Mouse (Mus musculus) cortical plate, adult 2 months (tissue): ENCODE data around the gene Lekr1. TPM values are rescaled to one million over a fixed set of nuclear protein-coding genes. Genes with fewer than 3 reads are reported as not detected.

ENCODE experiments used
- H3K27ac ChIP-seq: fragments of 200-500 bp; 2 replicates; pipeline ENCODE4 v1.5.1; 2012; ENCODE audit warnings: low read length, control low read depth, inconsistent platforms; ENCODE audit not compliant: insufficient read depth
- H3K4me1 ChIP-seq: fragments of 200-500 bp; 2 replicates; pipeline ENCODE4 v1.6.1; 2011; ENCODE audit warnings: low read length; ENCODE audit not compliant: control insufficient read depth, insufficient read depth
- H3K4me3 ChIP-seq: fragments of 200-500 bp; 2 replicates; pipeline ENCODE4 v1.5.1; 2011; ENCODE audit warnings: mild to moderate bottlenecking, low read length, control low read depth; ENCODE audit not compliant: insufficient read depth
- CTCF ChIP-seq: fragments of 200-500 bp; IDR thresholded peaks from 2 replicates; pipeline ENCODE4 v1.5.1; 2011; ENCODE audit warnings: mild to moderate bottlenecking, control low read depth, low read length; ENCODE audit not compliant: insufficient read depth; ENCODE audit errors: extremely low read depth
- POLR2A ChIP-seq: fragments of 200-500 bp; IDR thresholded peaks from 2 replicates; pipeline ENCODE4 v1.6.1; 2011; ENCODE audit warnings: mild to moderate bottlenecking, low read length, control low read depth; ENCODE audit not compliant: insufficient read depth; ENCODE audit errors: extremely low read depth
- polyA plus RNA-seq: library from polyadenylated mRNA; depleted of rRNA; stranded (reverse); fragments of >200 nt; gene quantifications from 2 replicates; pipeline ENCODE4 v1.2.3, GENCODE M21; 2012; rRNA removed

The Lekr1 gene
- polyA plus RNA-seq, 1 experiment, result 6.6 TPM

DNA sequence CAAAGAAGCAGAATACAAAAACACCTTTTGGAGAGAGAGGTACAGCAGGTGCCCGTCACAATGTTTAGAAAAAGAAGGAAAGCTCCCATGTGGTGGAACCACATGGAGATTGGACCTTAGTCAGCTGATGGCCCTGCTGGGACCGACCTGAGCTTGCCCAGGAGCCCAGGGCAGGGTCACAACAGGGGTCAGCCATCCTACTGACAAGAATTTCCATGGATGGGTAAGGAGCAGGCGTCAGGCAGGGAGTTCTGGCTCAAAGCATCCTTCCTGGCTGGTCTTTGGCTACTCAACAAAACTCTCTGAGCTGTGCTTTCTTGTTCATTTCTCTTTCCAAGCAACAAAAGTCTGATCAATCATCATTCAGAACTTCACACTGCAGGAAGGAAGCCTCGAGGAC lies 194.9 kb downstream of the Lekr1 start:
- H3K27ac ChIP-seq, result no peak overlapping the region
- H3K4me3 ChIP-seq, result no peak overlapping the region
- no peaks in the 10 kb centered on the region; the same call in 1 of the 2 replicates for H3K4me1 ChIP-seq
- TF ChIP-seq POLR2A, result no peak
- no peak for TF ChIP-seq CTCF

DNA sequence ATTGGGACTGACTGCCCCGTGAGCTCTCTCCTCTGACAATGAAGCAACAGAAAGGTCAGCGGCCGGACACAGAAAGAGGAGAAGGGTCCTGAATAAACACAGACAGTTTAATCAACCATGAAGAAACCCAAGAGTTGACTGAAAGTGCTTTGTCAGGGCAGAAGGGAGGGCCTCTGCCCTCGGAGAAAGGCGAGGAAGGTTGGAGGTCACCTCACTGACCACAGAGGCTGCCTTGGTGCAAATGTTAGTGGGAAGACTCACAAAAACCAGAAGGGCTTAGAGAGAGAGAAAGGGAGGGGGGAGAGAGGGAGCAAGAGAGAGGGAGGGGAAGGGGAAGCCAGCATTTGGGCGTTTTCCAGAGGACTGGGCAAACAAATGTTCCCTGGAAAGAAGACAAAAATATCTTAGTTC lies 195.4 kb downstream of the Lekr1 start:
- H3K4me3 ChIP-seq, result no peak overlapping the region
- H3K4me1 ChIP-seq, result no peaks in the 10 kb centered on the region; the same call in 1 of the 2 replicates
- H3K27ac ChIP-seq, result no peak overlapping the region
- TF ChIP-seq CTCF, result no peak
- TF ChIP-seq POLR2A, result no peak

DNA sequence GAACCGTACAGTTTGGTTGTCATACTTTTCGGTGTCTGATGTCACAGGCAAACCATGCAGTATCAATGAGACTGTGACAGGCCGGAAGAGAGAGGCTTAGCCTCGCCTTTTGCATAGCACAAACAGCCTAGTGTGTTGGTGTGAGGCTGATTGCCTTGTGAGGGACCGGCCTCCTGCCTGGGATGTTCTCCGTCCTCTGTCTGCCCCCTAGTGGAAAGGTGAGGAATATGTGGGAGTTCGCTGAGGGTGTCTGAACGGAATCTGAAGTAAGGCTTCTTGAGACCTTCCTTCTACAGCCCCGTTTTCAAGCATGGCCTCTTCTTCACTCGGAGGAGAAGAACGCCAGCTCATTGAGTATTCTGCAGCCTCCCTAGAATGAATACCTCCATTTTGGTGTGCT lies 197.3 kb downstream of the Lekr1 start:
- Histone ChIP-seq H3K4me1 (peaks cover under 1% of the 10 kb centered on the region; the same call in 1 of the 2 replicates), H3K4me3 (no peak overlapping the region), H3K27ac (no peak overlapping the region)
- TF ChIP-seq POLR2A (no peak), CTCF (peak; percentile 93)

DNA sequence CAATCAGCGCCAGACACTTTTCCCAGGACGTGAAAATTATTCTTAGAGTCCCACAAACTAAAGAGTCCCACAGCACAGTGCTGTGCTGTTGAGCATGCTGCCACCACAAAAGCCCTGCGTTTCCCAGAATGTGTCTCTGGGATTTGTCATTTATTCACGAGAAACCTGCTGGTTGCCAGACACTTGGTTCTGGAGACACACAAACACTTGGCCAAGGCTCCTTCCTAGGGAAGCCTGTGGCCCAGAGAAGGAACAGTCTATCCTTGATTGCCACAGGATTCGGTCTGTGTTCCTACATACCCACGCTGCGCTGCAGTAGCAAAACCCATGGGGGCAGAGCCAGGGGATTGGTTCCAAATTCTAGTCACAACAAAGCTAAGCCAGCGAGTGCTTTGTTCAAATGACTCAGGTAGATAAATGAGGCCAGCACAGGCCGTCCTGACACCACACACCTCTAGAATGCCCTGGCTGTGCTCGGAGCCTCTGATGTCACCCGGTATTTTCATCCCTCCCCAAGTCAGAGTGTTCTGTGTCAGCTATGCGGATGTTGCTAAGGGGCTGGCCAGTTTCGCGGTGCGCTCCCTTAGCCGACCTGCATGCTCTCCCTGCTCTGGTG lies 197.8 kb downstream of the Lekr1 start:
- Histone ChIP-seq H3K27ac (no peak overlapping the region), H3K4me1 (0 out of 2 replicates have a peak, but pooled peaks cover 2% of the 10 kb centered on the region), H3K4me3 (no peak overlapping the region)
- TF ChIP-seq POLR2A (no peak), CTCF (no peak)

DNA sequence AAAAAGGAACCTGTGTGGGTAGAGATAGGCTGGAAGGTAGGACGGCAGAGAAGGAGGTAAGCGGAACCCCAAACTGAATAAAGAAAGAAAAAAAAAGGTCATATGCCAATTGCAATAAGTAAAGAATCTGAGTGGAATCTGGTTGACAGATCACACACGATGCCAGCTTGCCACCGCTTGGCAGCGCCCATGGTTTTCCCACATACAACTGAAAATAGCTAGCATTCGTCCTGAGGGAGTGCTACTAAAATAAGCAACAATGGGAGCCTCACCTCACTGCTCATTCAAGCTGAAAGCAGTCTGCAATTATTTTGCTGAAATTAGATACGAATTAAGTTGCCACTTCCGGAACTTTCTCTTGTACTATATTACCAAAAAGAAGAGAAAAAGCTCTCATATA lies 202.9 kb downstream of the Lekr1 start:
- H3K27ac ChIP-seq, result no peak overlapping the region
- H3K4me1 ChIP-seq, result peaks cover 4% of the 10 kb centered on the region
- no peak for TF ChIP-seq CTCF
- no peak for TF ChIP-seq POLR2A
- no peak overlapping the region for H3K4me3 ChIP-seq

DNA sequence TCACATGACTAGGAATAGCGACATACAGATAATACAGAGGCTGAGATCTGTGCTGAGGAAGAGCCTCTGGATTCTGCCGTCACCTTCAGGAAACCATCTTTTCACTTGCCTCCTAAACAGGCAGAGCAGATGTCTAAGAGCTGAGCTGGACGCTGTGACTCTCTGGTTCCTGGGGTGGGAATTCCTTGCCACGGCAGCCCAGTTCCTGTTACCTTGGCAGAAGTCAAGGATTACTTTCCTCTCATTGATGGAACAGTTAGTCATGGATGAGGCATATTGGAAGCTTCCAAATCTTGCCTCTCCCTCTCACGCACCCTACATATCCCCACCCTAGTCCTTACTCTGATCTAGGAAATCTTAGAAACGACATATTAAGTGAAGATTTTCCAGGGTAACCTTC lies 203.7 kb downstream of the Lekr1 start:
- TF ChIP-seq POLR2A, result no peak
- no peak for TF ChIP-seq CTCF
- H3K4me1 ChIP-seq, result peaks cover 4% of the 10 kb centered on the region
- H3K27ac ChIP-seq, result no peak overlapping the region
- H3K4me3 ChIP-seq, result no peak overlapping the region

DNA sequence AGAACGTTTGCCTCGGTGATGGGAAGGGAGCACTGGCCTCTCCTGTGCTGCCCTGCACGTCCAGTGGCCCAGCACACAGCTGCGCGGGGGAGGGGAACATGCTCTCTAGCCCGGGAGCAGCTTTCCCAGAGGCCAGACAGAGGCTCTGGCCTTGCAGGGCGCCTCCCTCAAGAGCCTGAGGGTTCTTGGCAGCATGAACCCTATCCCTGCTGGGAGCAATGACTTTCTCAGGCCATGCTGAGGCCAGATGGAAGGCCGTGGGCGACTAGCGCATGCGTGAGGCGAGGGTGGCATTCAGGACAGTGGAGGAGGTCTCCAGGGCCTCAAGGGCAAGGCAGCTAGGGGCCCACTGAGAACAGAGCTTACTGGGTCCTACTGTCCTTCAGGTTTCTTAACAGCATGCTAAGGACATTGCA lies 205.2 kb downstream of the Lekr1 start:
- no peak overlapping the region for H3K27ac ChIP-seq
- no peak overlapping the region for H3K4me3 ChIP-seq
- TF ChIP-seq POLR2A (no peak), CTCF (no peak)
- peaks cover 4% of the 10 kb centered on the region for H3K4me1 ChIP-seq

DNA sequence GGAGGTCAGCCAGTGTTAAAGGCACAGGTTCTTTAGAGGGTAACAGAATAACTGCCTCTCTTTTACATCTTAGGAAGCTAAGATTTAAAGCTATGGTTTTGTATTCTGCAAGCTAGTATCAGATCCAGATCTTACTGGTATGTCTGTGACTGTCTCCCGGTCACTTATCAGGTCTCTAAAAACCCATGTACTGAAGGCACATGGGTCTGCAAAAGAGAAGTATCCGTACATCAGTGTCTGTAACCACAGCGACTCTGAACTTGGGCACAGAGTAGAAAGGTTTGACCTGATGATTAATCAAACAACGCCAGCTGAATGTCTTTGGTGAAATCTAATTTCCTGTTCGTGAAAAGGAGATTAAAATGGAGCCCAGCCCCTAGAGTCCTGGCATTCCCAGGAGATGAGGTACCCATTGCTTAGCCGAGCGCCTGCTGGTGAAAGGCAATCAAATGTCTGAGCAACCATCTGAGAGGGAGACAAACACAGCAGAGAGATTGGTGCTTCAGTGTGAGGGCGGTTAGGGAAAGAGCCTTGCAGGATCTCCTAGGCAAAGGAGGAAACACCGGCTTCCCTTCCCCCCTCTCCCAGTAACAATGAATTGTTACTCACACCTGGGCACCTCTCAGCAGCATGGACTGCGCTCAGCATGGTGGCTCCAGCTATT lies 205.7 kb downstream of the Lekr1 start:
- TF ChIP-seq POLR2A (no peak), CTCF (no peak)
- H3K27ac ChIP-seq, result no peak overlapping the region
- H3K4me1 ChIP-seq, result peaks cover 4% of the 10 kb centered on the region
- no peak overlapping the region for H3K4me3 ChIP-seq

DNA sequence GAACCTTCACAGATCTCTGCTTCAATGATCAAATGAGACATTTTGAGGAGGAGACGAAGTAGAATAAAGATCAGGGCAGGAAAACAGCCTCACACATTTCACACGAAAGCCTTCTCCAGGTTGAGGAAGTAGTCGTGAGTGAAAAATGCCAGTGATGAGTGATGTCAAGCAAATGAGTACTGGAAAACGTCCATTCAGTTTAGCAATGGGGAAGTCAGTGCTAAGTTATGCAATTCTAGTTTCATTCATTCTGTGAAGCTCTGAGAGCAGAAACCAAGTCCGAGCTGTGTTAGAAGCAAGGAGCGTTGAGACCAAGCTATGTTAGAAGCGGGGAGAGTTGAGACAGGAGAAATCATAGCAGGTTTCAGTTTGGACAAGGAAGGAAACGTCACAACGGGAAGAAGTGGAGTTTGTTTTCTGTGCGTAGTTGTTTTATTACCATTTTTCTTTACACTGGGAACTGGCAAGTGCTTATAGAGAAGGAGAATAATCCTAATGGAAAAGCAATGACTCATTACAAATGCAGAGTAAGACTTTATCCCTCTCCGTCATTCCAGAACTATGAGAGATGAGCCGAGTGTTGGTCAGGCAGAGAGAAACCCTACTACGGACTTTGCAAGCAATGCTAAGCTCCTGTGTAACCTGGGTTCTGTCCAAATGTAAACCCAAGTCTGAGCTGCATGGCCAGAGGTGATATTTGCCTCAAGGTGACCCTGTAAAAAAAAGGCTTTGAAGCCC lies 207.2 kb downstream of the Lekr1 start:
- H3K27ac ChIP-seq, result no peak overlapping the region
- H3K4me1 ChIP-seq, result peaks cover 3% of the 10 kb centered on the region
- TF ChIP-seq POLR2A, result no peak
- no peak overlapping the region for H3K4me3 ChIP-seq

Other genes with a start within 250 kb of the Lekr1 start
- 6.4 and 8.2 TPM in 2 replicates for gene Tiparp, start 137.8 kb upstream of the Lekr1 start, polyA plus RNA-seq